Mouse (Mus musculus): ENCODE data around the gene Sirt1. TPM values are rescaled to one million over a fixed set of nuclear protein-coding genes. Genes with fewer than 3 reads are reported as not detected.
"Not testable (repeated sequence)": the region's sequence is repeated elsewhere in the genome, so short reads cannot be mapped to it uniquely, and the experiment has no call there.

Gene Sirt1
- polyA plus RNA-seq, 1 experiment from 2014 or later, result 2.3 TPM

- no peak for ATAC-seq (ENCODE audit: extremely low read depth, insufficient number of reproducible peaks, low FRiP score, low TSS enrichment)
- 46% methylated on average over 5 of the region's 5 CpGs for WGBS
- H3K4me3 ChIP-seq, result no peak overlapping the region
- H3K27me3 ChIP-seq (replicated peaks), result no peaks in the 10 kb centered on the region
- H3K4me1 ChIP-seq, result no peaks in the 10 kb centered on the region
- H3K36me3 ChIP-seq, result no peaks in the 10 kb centered on the region
- no peak overlapping the region for H3K27ac ChIP-seq (replicated peaks)
- H3K4me2 ChIP-seq, result no peak overlapping the region
- no peak overlapping the region for H3K9ac ChIP-seq
- H3K9me3 ChIP-seq, result no peaks in the 10 kb centered on the region
These were observed 35.6 kb upstream of the Sirt1 start for GRCm38 (mm10) chr10:63417061-63417460.

GRCm38 (mm10) chr10:63415850-63416249 lies 34.3 kb upstream of the Sirt1 start:
- Histone ChIP-seq H3K4me3 (peak overlapping the region; percentile 32), H3K27me3 (replicated peaks) (no peaks in the 10 kb centered on the region), H3K36me3 (no peaks in the 10 kb centered on the region), H3K4me1 (no peaks in the 10 kb centered on the region), H3K9ac (no peak overlapping the region), H3K27ac (replicated peaks) (no peak overlapping the region), H3K4me2 (peak overlapping the region; percentile 51), H3K9me3 (no peaks in the 10 kb centered on the region)
- 49% methylated on average over 7 of the region's 7 CpGs for WGBS
- no peak for ATAC-seq (ENCODE audit: extremely low read depth, insufficient number of reproducible peaks, low FRiP score, low TSS enrichment)

GRCm38 (mm10) chr10:63415287-63415686 lies 33.8 kb upstream of the Sirt1 start:
- no peak for ATAC-seq (ENCODE audit: extremely low read depth, insufficient number of reproducible peaks, low FRiP score, low TSS enrichment)
- no peaks in the 10 kb centered on the region for H3K4me1 ChIP-seq
- no peaks in the 10 kb centered on the region for H3K27me3 ChIP-seq (replicated peaks)
- 63% methylated on average over 7 of the region's 7 CpGs for WGBS
- no peaks in the 10 kb centered on the region for H3K36me3 ChIP-seq
- H3K9me3 ChIP-seq, result no peaks in the 10 kb centered on the region
- H3K4me2 ChIP-seq, result no peak overlapping the region
- H3K9ac ChIP-seq, result no peak overlapping the region
- H3K27ac ChIP-seq (replicated peaks), result no peak overlapping the region
- no peak overlapping the region for H3K4me3 ChIP-seq

- no peaks in the 10 kb centered on the region for H3K36me3 ChIP-seq
- no peak overlapping the region for H3K4me3 ChIP-seq
- H3K27me3 ChIP-seq (replicated peaks), result no peaks in the 10 kb centered on the region
- H3K4me2 ChIP-seq, result no peak overlapping the region
- no peak overlapping the region for H3K27ac ChIP-seq (replicated peaks)
- 85% methylated on average over 17 of the region's 17 CpGs for WGBS
- ATAC-seq (ENCODE audit: extremely low read depth, insufficient number of reproducible peaks, low FRiP score, low TSS enrichment), result no peak
- no peaks in the 10 kb centered on the region for H3K4me1 ChIP-seq
- H3K9ac ChIP-seq, result no peak overlapping the region
- H3K9me3 ChIP-seq, result no peaks in the 10 kb centered on the region
These were observed 31.3 kb upstream of the Sirt1 start for GRCm38 (mm10) chr10:63412756-63413155.

- ATAC-seq (ENCODE audit: extremely low read depth, insufficient number of reproducible peaks, low FRiP score, low TSS enrichment); H3K27ac ChIP-seq (replicated peaks); H3K36me3 ChIP-seq; H3K4me1 ChIP-seq; H3K27me3 ChIP-seq (replicated peaks); H3K9ac ChIP-seq; H3K4me2 ChIP-seq; H3K4me3 ChIP-seq; H3K9me3 ChIP-seq: not testable (repeated sequence)
- 81% methylated on average over 4 of the region's 7 CpGs for WGBS
These were observed 30.2 kb upstream of the Sirt1 start for GRCm38 (mm10) chr10:63411674-63412073.

- no peak overlapping the region for H3K27ac ChIP-seq (replicated peaks)
- H3K4me1 ChIP-seq, result no peaks in the 10 kb centered on the region
- H3K4me3 ChIP-seq, result no peak overlapping the region
- peaks cover 5% of the 10 kb centered on the region for H3K36me3 ChIP-seq
- H3K9ac ChIP-seq, result no peak overlapping the region
- WGBS, result 65% methylated on average over 16 of the region's 16 CpGs
- no peak for ATAC-seq (ENCODE audit: extremely low read depth, insufficient number of reproducible peaks, low FRiP score, low TSS enrichment)
- no peak overlapping the region for H3K4me2 ChIP-seq
- H3K9me3 ChIP-seq, result no peaks in the 10 kb centered on the region
- no peaks in the 10 kb centered on the region for H3K27me3 ChIP-seq (replicated peaks)
These were observed 28.9 kb upstream of the Sirt1 start for GRCm38 (mm10) chr10:63410162-63410956.

- ATAC-seq (ENCODE audit: extremely low read depth, insufficient number of reproducible peaks, low FRiP score, low TSS enrichment), result no peak
- Histone ChIP-seq H3K27ac (replicated peaks) (no peak overlapping the region), H3K4me2 (no peak overlapping the region), H3K9ac (no peak overlapping the region), H3K36me3 (peaks cover 10% of the 10 kb centered on the region), H3K9me3 (no peaks in the 10 kb centered on the region), H3K27me3 (replicated peaks) (no peaks in the 10 kb centered on the region), H3K4me1 (no peaks in the 10 kb centered on the region), H3K4me3 (no peak overlapping the region)
- WGBS, result 84% methylated on average over 2 of the region's 2 CpGs
These were observed 22.1 kb upstream of the Sirt1 start for GRCm38 (mm10) chr10:63403636-63404035.

GRCm38 (mm10) chr10:63402731-63403504 lies 21.4 kb upstream of the Sirt1 start:
- H3K9me3 ChIP-seq, result no peaks in the 10 kb centered on the region
- peaks cover 10% of the 10 kb centered on the region for H3K36me3 ChIP-seq
- ATAC-seq (ENCODE audit: extremely low read depth, insufficient number of reproducible peaks, low FRiP score, low TSS enrichment), result no peak
- WGBS, result 83% methylated on average over 5 of the region's 5 CpGs
- H3K4me1 ChIP-seq, result no peaks in the 10 kb centered on the region
- no peak overlapping the region for H3K9ac ChIP-seq
- no peak overlapping the region for H3K27ac ChIP-seq (replicated peaks)
- H3K4me2 ChIP-seq, result no peak overlapping the region
- H3K4me3 ChIP-seq, result no peak overlapping the region
- H3K27me3 ChIP-seq (replicated peaks), result no peaks in the 10 kb centered on the region

- no peak overlapping the region for H3K27ac ChIP-seq (replicated peaks)
- no peak for ATAC-seq (ENCODE audit: extremely low read depth, insufficient number of reproducible peaks, low FRiP score, low TSS enrichment)
- no peaks in the 10 kb centered on the region for H3K9me3 ChIP-seq
- no peak overlapping the region for H3K4me2 ChIP-seq
- H3K27me3 ChIP-seq (replicated peaks), result no peaks in the 10 kb centered on the region
- no peak overlapping the region for H3K4me3 ChIP-seq
- 93% methylated on average over 10 of the region's 10 CpGs for WGBS
- no peak overlapping the region for H3K9ac ChIP-seq
- 0 out of 2 replicates have a peak, but pooled peaks cover 5% of the 10 kb centered on the region for H3K36me3 ChIP-seq
- no peaks in the 10 kb centered on the region for H3K4me1 ChIP-seq
These were observed 15.5 kb upstream of the Sirt1 start for GRCm38 (mm10) chr10:63396963-63397362.

- H3K27ac ChIP-seq (replicated peaks), result no peak overlapping the region
- H3K9ac ChIP-seq, result no peak overlapping the region
- no peak overlapping the region for H3K4me3 ChIP-seq
- 76% methylated on average over 4 of the region's 4 CpGs for WGBS
- no peak for ATAC-seq (ENCODE audit: extremely low read depth, insufficient number of reproducible peaks, low FRiP score, low TSS enrichment)
- no peaks in the 10 kb centered on the region for H3K9me3 ChIP-seq
- no peaks in the 10 kb centered on the region for H3K27me3 ChIP-seq (replicated peaks)
- H3K4me1 ChIP-seq, result peaks cover 4% of the 10 kb centered on the region
- H3K4me2 ChIP-seq, result no peak overlapping the region
- H3K36me3 ChIP-seq, result no peaks in the 10 kb centered on the region
These were observed 7.4 kb upstream of the Sirt1 start for GRCm38 (mm10) chr10:63388948-63389347.

GRCm38 (mm10) chr10:63386991-63387390 lies 5.5 kb upstream of the Sirt1 start:
- ATAC-seq (ENCODE audit: extremely low read depth, insufficient number of reproducible peaks, low FRiP score, low TSS enrichment), result no peak
- Histone ChIP-seq H3K27ac (replicated peaks) (peak overlapping the region; percentile 90), H3K9ac (peak overlapping the region; percentile 84), H3K4me2 (peak overlapping the region; percentile 89), H3K4me3 (peak overlapping the region; percentile 72), H3K4me1 (peaks cover 4% of the 10 kb centered on the region), H3K27me3 (replicated peaks) (no peaks in the 10 kb centered on the region), H3K9me3 (no peaks in the 10 kb centered on the region), H3K36me3 (no peaks in the 10 kb centered on the region)
- 3% methylated on average over 10 of the region's 10 CpGs for WGBS

All from heart, embryonic 13.5 days (tissue).